Mouse (Mus musculus): Measurements from ENCODE around the gene Zfp653. TPM values are rescaled to one million over a fixed set of nuclear protein-coding genes. Genes with fewer than 3 reads are reported as not detected.

The Zfp653 gene
- total and polyA plus RNA-seq, 3 experiments = 9.0 to 11.4 (median 10.4) TPM

GRCm38 (mm10) chr9:22085022-22085834 lies 14.1 kb upstream of the Zfp653 start, which contains the start of gene Ecsit:
TSS of gene Ecsit (minus strand) at chr9:22085438.
- Histone ChIP-seq H3K4me3 (replicated peaks in 1 of 3; ENCODE audit: low read depth in 2 of 3, low read length in 2 of 3, poor library complexity in 1 of 3) (peak within 1 kb of the TSS; percentile 74 to 98 (median 96)), H3K27me3 (replicated peaks) (no peaks in the 10 kb centered on the region), H3K4me2 (ENCODE audit: insufficient read depth, low read depth, poor library complexity, severe bottlenecking) (peak within 1 kb of the TSS; percentile 76), H3K36me3 (replicated peaks in 1 of 2; ENCODE audit: control insufficient read depth in 1 of 2, insufficient read depth in 1 of 2, low read length in 1 of 2) (peaks cover 3 to 29% of the 10 kb centered on the region in 2 experiments), H3K9me3 (replicated peaks; ENCODE audit: low read length) (no peaks in the 10 kb centered on the region), H3K27ac (ENCODE audit: insufficient read depth, low read depth) (no peak within 1 kb of the TSS), H3K79me2 (replicated peaks; ENCODE audit: control insufficient read depth, extremely low read depth, insufficient read depth, poor library complexity, severe bottlenecking) (peaks cover 3% of the 10 kb centered on the region; the same call in 1 of the 2 replicates), H3K4me1 (ENCODE audit: control insufficient read depth in 1 of 2, insufficient read depth in 2 of 2) (peaks cover 0 to 18% of the 10 kb centered on the region in 2 experiments; a peak in 2 of 4 replicates), H3K9ac (ENCODE audit: insufficient read depth, low read depth) (peak within 1 kb of the TSS; percentile 75)
- dilution Hi-C loops (cut with MboI; ENCODE audit: extremely low pct_ligation_motif_present, extremely low pct_unique_long_range_greater_than_20kb, low sequenced_read_pairs) (no loop called here), in situ Hi-C loops (cut with MboI; ENCODE audit: low pct_ligation_motif_present, low pct_unique_long_range_greater_than_20kb, low sequenced_read_pairs) (no loop called here)
- DNase-seq (ENCODE audit: extremely low read depth) = peak; percentile 96
- no peak for TF ChIP-seq RAD21 (IDR thresholded peaks at IDR 0.05; ENCODE audit: low read depth, low read length)
- no peak for TF ChIP-seq SMC3 (IDR thresholded peaks at IDR 0.05; ENCODE audit: low read depth, low read length)
- no peak for TF ChIP-seq ETS1 (conservative IDR thresholded peaks at IDR 0.05; ENCODE audit: low read depth, low read length)
- no peak for TF ChIP-seq TCF12 (IDR thresholded peaks at IDR 0.05; ENCODE audit: low read depth, low read length)
- TF ChIP-seq ZNF384 (IDR thresholded peaks at IDR 0.05; ENCODE audit: low read depth, low read length) = no peak
- TF ChIP-seq IRF4 (IDR thresholded peaks at IDR 0.05; ENCODE audit: low read depth, low read length) = no peak
- peak; percentile 92 for TF ChIP-seq SIN3A (IDR thresholded peaks at IDR 0.05; ENCODE audit: low read length)
- no peak for TF ChIP-seq ZC3H11A (IDR thresholded peaks at IDR 0.05; ENCODE audit: low read depth, low read length)
- no peak; the same call in 1 of the 2 replicates for TF ChIP-seq MEF2A (IDR thresholded peaks at IDR 0.05; ENCODE audit: borderline replicate concordance, low read depth, low read length)
- 0 out of 2 replicates have a peak, but pooled peaks have one; percentile 64 for TF ChIP-seq POLR2AphosphoS2 (IDR thresholded peaks at IDR 0.05; ENCODE audit: low read depth, low read length)
- no peak for TF ChIP-seq E2F4 (IDR thresholded peaks at IDR 0.05; ENCODE audit: insufficient replicate concordance, low read depth, low read length)
- no peak for TF ChIP-seq ZKSCAN1 (IDR thresholded peaks at IDR 0.05; ENCODE audit: borderline replicate concordance, low read depth, low read length)
- no peak for TF ChIP-seq KAT2A (IDR thresholded peaks at IDR 0.05; ENCODE audit: insufficient replicate concordance, low read length)
- TF ChIP-seq MXI1 (IDR thresholded peaks at IDR 0.05; ENCODE audit: low read depth, low read length) = peak; percentile 99
- no peak for TF ChIP-seq EP300 (IDR thresholded peaks at IDR 0.05; ENCODE audit: low read length)
- peak; percentile 81 for TF ChIP-seq MAX (IDR thresholded peaks at IDR 0.05; ENCODE audit: low read length)
- no peak for TF ChIP-seq RCOR1 (conservative IDR thresholded peaks at IDR 0.05; ENCODE audit: low read depth, low read length)
- TF ChIP-seq CTCF (conservative IDR thresholded peaks at IDR 0.05 in 1 of 2, IDR thresholded peaks at IDR 0.05 in 1 of 2; ENCODE audit: low read depth in 2 of 2, low read length in 2 of 2) = no peak
- TF ChIP-seq UBTF (IDR thresholded peaks at IDR 0.05; ENCODE audit: low read depth, low read length) = no peak
- TF ChIP-seq TBP (conservative IDR thresholded peaks at IDR 0.05; ENCODE audit: low read depth, low read length) = 0 out of 2 replicates have a peak, but pooled peaks have one; percentile 37
- TF ChIP-seq MAZ (IDR thresholded peaks at IDR 0.05; ENCODE audit: low read depth, low read length) = no peak
- no peak for TF ChIP-seq MAFK (IDR thresholded peaks at IDR 0.05; ENCODE audit: insufficient replicate concordance, low read length)
- no peak for TF ChIP-seq USF2 (conservative IDR thresholded peaks at IDR 0.05; ENCODE audit: low read depth, low read length)
- 0 out of 2 replicates have a peak, but pooled peaks have one; percentile 9 for TF ChIP-seq NRF1 (IDR thresholded peaks at IDR 0.05; ENCODE audit: low read depth, low read length)
- no peak; the same call in 1 of the 2 replicates for TF ChIP-seq ZMIZ1 (IDR thresholded peaks at IDR 0.05; ENCODE audit: low read depth, low read length)
- TF ChIP-seq BHLHE40 (IDR thresholded peaks at IDR 0.05; ENCODE audit: low read depth, low read length) = peak; percentile 79
- TF ChIP-seq PAX5 (IDR thresholded peaks at IDR 0.05; ENCODE audit: low read length) = no peak
- TF ChIP-seq JUN (IDR thresholded peaks at IDR 0.05; ENCODE audit: insufficient read depth, low read depth, low read length) = no peak
- no peak for TF ChIP-seq CHD1 (IDR thresholded peaks at IDR 0.05; ENCODE audit: low read depth, low read length)
- TF ChIP-seq USF1 (IDR thresholded peaks at IDR 0.05; ENCODE audit: low read depth, low read length) = peak; percentile 33; the same call in 1 of the 2 replicates
- TF ChIP-seq HCFC1 (IDR thresholded peaks at IDR 0.05; ENCODE audit: low read depth, low read length) = peak; percentile 63
- TF ChIP-seq ELF1 (IDR thresholded peaks at IDR 0.05; ENCODE audit: low read depth, low read length) = peak; percentile 88
- TF ChIP-seq NELFE (IDR thresholded peaks at IDR 0.05; ENCODE audit: low read depth, low read length) = peak; percentile 69
- TF ChIP-seq GABPA (IDR thresholded peaks at IDR 0.05; ENCODE audit: insufficient replicate concordance, low read depth, low read length) = no peak
- TF ChIP-seq POLR2A (IDR thresholded peaks at IDR 0.05; ENCODE audit: low read depth, low read length) = peak; percentile 84
- TF ChIP-seq CHD2 (IDR thresholded peaks at IDR 0.05; ENCODE audit: low read length) = peak; percentile 41; the same call in 1 of the 2 replicates
- no peak for TF ChIP-seq JUND (conservative IDR thresholded peaks at IDR 0.05; ENCODE audit: low read depth, low read length)
- TF ChIP-seq MYC (IDR thresholded peaks at IDR 0.05; ENCODE audit: low read depth, low read length) = peak; percentile 77
